Mouse (Mus musculus) lung, postnatal 0 days (tissue): ENCODE data around the gene Dlgap5. TPM values are rescaled to one million over a fixed set of nuclear protein-coding genes. Genes with fewer than 3 reads are reported as not detected.
A peak's percentile ranks its signal among the peaks of the same experiment; 100 is the strongest.

ENCODE experiments used
- ATAC-seq: fragments of 200-750 bp; cut with Nextera tagmentation; 2 replicates; pipeline ENCODE4 v1.8.0; 2017; ENCODE audit warnings: moderate library complexity
- DNase-seq: peaks from one replicate; pipeline ENCODE4 v3.0.0-alpha.2; 2016; ENCODE audit warnings: low spot score
- H3K27ac ChIP-seq: fragments of 300-500 bp; sonication (generic); 2 replicates; pipeline ENCODE4 v1.5.1; 2014; ENCODE audit warnings: antibody characterized with exemption, mild to moderate bottlenecking, low read length, mixed read lengths
- H3K27me3 ChIP-seq: fragments of 300-500 bp; sonication (generic); replicated peaks from 2 replicates; pipeline ENCODE4 v1.6.1; 2014; ENCODE audit warnings: low read length, mixed read lengths; ENCODE audit not compliant: insufficient read depth
- H3K36me3 ChIP-seq: fragments of 300-500 bp; sonication (generic); 2 replicates; pipeline ENCODE4 v1.6.1; 2014; ENCODE audit warnings: low read length, mixed read lengths; ENCODE audit not compliant: insufficient read depth
- H3K4me1 ChIP-seq: fragments of 300-500 bp; sonication (generic); 2 replicates; pipeline ENCODE4 v1.6.1; 2014; ENCODE audit warnings: antibody characterized with exemption, low read depth, low read length, mixed read lengths; ENCODE audit not compliant: insufficient read depth
- H3K4me2 ChIP-seq: fragments of 300-500 bp; sonication (generic); replicated peaks from 2 replicates; pipeline ENCODE4 v1.6.1; 2014; ENCODE audit warnings: low read depth, mild to moderate bottlenecking, low read length, moderate library complexity, mixed read lengths
- H3K4me3 ChIP-seq: fragments of 300-500 bp; sonication (generic); 2 replicates; pipeline ENCODE4 v1.5.1; 2014; ENCODE audit warnings: low read depth, low read length
- H3K9ac ChIP-seq: fragments of 300-500 bp; sonication (generic); replicated peaks from 2 replicates; pipeline ENCODE4 v1.6.1; 2014; ENCODE audit warnings: low read depth, mild to moderate bottlenecking
- H3K9me3 ChIP-seq: fragments of 300-500 bp; sonication (generic); 2 replicates; pipeline ENCODE4 v1.6.1; 2016; ENCODE audit warnings: low read length, mixed read lengths
- CTCF ChIP-seq: IDR thresholded peaks from 2 replicates; pipeline ENCODE4 v1.5.1; 2016; ENCODE audit warnings: antibody characterized with exemption, mild to moderate bottlenecking
- EP300 ChIP-seq: IDR thresholded peaks from 2 replicates; pipeline ENCODE4 v1.6.1; 2016; ENCODE audit warnings: antibody characterized with exemption, mild to moderate bottlenecking, control low read depth
- WGBS: fragments of 180-500 bp; shearing (Covaris S2); extraction: QIAGEN DNeasy Blood & Tissue Kit; methylation state at CpG from one replicate; pipeline ENCODE4 v1.1.7; 2014; 5-methylcytosine and 5-hydroxymethylcytosine counted together
- polyA plus RNA-seq: library from polyadenylated mRNA; unstranded; fragments of >200 nt; fragmentation: Nextera tagmentation; extraction: Ambion mirVana; gene quantifications from 2 replicates; pipeline ENCODE4 v1.2.1, GENCODE M21; 2015

The Dlgap5 gene
- polyA plus RNA-seq, 1 experiment from 2014 or later = 2.0 TPM

DNA sequence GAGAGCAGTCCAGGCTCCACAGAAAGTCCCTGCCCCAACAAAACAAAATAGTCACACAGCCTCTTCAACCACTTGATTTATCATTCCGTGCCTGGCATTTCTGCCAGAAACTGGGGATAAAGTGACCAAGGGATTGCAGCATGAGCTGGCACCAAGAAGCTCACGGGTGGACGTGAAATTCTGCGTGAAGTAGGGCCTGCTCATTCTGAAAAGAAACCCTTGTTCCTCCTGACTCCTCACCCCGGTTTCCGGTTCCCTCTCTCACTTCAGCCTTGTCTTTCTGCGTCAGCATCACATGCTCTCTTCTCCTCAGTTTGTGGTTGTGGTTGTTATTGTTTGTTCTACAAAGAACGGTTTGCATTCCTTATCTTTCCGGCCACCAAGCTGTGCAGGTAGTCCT, 56.3 kb downstream of the Dlgap5 start:
- 0 out of 2 replicates have a peak, but pooled peaks have one; percentile 16 for ATAC-seq
- Histone ChIP-seq H3K27me3 (no peaks in the 10 kb centered on the region), H3K4me1 (peaks cover 12% of the 10 kb centered on the region), H3K27ac (no peak overlapping the region), H3K9me3 (no peaks in the 10 kb centered on the region), H3K9ac (no peak overlapping the region), H3K4me3 (no peak overlapping the region), H3K4me2 (no peak overlapping the region), H3K36me3 (no peaks in the 10 kb centered on the region)
- DNase-seq = no peak
- 59% methylated on average over 9 of the region's 9 CpGs for WGBS
- no peak for TF ChIP-seq CTCF
- TF ChIP-seq EP300 = no peak

DNA sequence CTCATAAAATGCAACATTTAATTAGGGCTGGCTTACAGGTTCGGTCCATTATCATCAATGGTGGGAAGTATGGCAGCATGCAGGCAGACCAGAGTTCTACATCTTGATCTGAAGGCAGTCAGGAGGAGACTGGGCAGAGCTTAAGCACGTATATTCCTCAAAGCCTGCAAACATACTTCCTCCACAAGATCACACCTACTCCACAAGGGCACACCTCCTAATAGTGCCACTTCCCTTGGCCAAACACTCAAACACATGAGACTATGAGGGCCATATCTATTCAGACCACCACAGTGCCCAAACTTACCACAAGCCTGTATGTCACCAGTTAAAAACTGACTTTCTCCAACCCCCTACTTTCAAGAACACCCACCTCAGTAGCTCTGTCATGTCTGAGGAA, 56.8 kb downstream of the Dlgap5 start:
- TF ChIP-seq CTCF (no peak), EP300 (no peak)
- no peak overlapping the region for H3K9ac ChIP-seq
- no peaks in the 10 kb centered on the region for H3K27me3 ChIP-seq
- DNase-seq (peak; percentile 32), ATAC-seq (peak; percentile 60)
- peaks cover 8% of the 10 kb centered on the region; the same call in 1 of the 2 replicates for H3K4me1 ChIP-seq
- no peaks in the 10 kb centered on the region for H3K36me3 ChIP-seq
- H3K4me3 ChIP-seq = no peak overlapping the region
- no peak overlapping the region for H3K4me2 ChIP-seq
- H3K9me3 ChIP-seq = no peaks in the 10 kb centered on the region
- no peak overlapping the region for H3K27ac ChIP-seq
- 61% methylated on average over 2 of the region's 2 CpGs for WGBS

DNA sequence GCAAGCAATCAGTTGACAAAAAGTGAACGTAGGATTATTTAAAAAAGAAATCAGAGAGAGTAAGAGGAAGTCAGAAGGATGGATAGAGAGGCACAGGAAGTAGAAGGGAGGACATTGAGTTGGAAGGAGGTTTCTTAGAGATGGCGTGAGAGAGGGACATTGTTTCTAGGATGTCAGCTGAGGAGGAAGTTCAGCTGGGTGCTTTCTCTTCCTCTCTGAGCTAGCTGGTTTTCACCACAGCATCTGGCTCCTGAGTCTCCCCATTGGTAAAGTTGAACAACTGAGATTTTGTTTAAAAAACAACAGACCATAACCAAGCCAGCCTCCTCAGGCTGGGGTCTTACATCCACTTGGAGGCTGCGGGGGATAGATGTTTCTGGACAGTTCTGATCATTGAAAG, 58.6 kb downstream of the Dlgap5 start:
- H3K27me3 ChIP-seq = no peaks in the 10 kb centered on the region
- ATAC-seq = no peak
- H3K27ac ChIP-seq = no peak overlapping the region
- TF ChIP-seq EP300 (no peak), CTCF (no peak)
- no peaks in the 10 kb centered on the region for H3K4me1 ChIP-seq
- H3K4me3 ChIP-seq = no peak overlapping the region
- no peak overlapping the region for H3K9ac ChIP-seq
- no peaks in the 10 kb centered on the region for H3K9me3 ChIP-seq
- 45% methylated on average over 3 of the region's 3 CpGs for WGBS
- no peak overlapping the region for H3K4me2 ChIP-seq
- H3K36me3 ChIP-seq = no peaks in the 10 kb centered on the region
- DNase-seq = no peak

DNA sequence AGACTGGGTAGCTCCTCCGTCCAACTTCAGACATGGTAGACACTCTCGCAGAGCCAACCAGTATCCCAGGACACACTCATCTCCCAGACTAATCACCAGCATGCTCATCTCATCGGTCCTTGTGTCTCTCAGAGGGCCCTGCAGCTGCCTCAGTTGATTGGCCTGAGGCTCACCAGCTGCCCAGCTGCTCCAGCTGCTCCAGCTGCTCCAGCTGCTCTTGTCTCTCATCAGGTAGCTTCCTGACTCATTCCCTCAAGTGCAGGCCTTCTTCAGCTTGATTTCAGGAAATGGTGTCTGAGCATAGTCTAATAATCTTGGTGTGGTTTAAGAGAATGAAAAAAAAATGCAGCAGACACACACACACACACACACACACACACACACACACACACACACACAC, 61.6 kb downstream of the Dlgap5 start:
- WGBS = 78% methylated on average over 3 of the region's 3 CpGs
- no peak overlapping the region for H3K27ac ChIP-seq

DNA sequence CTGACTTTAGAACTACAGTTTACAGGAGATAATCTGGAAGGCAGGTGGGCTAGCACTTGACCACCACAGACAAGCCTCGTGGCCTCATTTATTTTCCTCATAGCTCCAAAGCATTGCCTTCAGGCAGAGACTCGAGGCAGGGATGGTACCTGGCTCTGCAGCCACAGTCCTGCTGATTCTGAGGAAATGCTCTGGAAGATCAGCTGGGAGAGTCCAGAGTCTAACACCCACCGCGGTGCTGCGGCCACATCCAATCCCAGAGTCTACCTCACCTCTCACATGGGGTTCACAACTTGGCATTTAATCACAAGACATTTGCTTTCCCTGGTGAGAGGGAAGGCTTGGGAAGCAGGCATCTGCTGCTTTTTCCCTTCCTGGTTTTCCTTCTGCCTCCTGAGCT, 63.3 kb downstream of the Dlgap5 start:
- Histone ChIP-seq H3K36me3 (no peaks in the 10 kb centered on the region), H3K9ac (no peak overlapping the region), H3K27ac (no peak overlapping the region), H3K4me1 (no peaks in the 10 kb centered on the region), H3K27me3 (no peaks in the 10 kb centered on the region), H3K9me3 (no peaks in the 10 kb centered on the region), H3K4me2 (no peak overlapping the region), H3K4me3 (no peak overlapping the region)
- no peak for ATAC-seq
- 49% methylated on average over 5 of the region's 5 CpGs for WGBS
- TF ChIP-seq CTCF (no peak), EP300 (no peak)
- no peak for DNase-seq

More for the DNA sequence above, 61.6 kb downstream of the Dlgap5 start:
- Histone ChIP-seq H3K9ac (no peak overlapping the region), H3K4me3 (no peak overlapping the region), H3K36me3 (no peaks in the 10 kb centered on the region), H3K9me3 (no peaks in the 10 kb centered on the region), H3K4me1 (no peaks in the 10 kb centered on the region), H3K4me2 (no peak overlapping the region), H3K27me3 (no peaks in the 10 kb centered on the region)
- ATAC-seq (no peak), DNase-seq (no peak)
- no peak for TF ChIP-seq EP300
- no peak for TF ChIP-seq CTCF

DNA sequence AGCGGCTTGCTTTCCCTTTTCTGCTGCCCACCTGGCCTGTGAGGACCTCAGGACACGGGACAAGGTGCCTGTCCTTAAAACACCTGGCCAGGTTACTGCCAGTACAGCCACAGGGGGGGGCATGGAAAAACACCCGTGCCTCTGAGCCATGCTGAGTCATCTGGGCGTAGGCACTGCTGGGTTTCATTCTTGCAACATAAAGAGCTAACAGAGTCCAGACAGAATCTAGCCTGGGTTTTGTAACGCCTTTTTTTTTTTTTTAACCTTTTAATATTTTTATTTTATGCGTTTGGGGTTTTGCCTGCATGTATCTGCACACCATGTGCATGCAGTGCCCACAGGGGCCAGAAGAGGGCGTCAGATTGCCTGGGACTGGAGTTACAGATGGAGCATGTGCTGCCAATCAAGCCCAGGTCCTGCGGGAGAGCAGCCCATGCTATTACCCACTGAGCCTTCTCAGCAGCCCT, 64.1 kb downstream of the Dlgap5 start:
- Histone ChIP-seq H3K4me1 (no peaks in the 10 kb centered on the region), H3K27ac (no peak overlapping the region), H3K4me3 (no peak overlapping the region), H3K4me2 (no peak overlapping the region), H3K9me3 (no peaks in the 10 kb centered on the region), H3K27me3 (no peaks in the 10 kb centered on the region), H3K9ac (no peak overlapping the region), H3K36me3 (no peaks in the 10 kb centered on the region)
- TF ChIP-seq EP300 (peak; percentile 49; the same call in 1 of the 2 replicates), CTCF (peak; percentile 61)
- 51% methylated on average over 8 of the region's 8 CpGs for WGBS
- ATAC-seq (peak; percentile 86), DNase-seq (peak; percentile 78)

DNA sequence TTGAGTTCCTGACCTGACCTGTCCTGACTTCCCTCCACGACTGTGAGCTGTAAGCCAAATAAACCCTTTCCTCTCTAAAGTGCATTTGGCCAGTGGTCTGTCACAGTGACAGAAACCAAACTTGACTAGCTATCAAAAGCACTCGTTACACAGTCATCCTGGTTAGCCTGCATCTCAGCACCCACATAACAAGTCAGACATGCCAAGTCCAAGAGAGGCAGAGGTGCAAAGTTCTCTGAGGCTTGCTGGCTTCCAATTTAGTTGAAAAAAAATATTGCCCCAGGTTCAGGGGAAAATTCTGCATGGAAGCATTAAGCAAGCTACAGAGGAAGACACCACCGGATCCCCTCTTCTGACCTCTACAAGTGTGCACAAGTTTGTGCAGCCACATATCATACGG, 65.0 kb downstream of the Dlgap5 start:
- TF ChIP-seq CTCF (no peak), EP300 (no peak)
- no peaks in the 10 kb centered on the region for H3K27me3 ChIP-seq
- no peaks in the 10 kb centered on the region for H3K4me1 ChIP-seq
- ATAC-seq = no peak
- WGBS = 73% methylated on average over 4 of the region's 4 CpGs
- no peak overlapping the region for H3K4me3 ChIP-seq
- H3K4me2 ChIP-seq = no peak overlapping the region
- no peak for DNase-seq
- H3K9ac ChIP-seq = no peak overlapping the region
- H3K36me3 ChIP-seq = no peaks in the 10 kb centered on the region
- no peaks in the 10 kb centered on the region for H3K9me3 ChIP-seq
- H3K27ac ChIP-seq = no peak overlapping the region
